Mouse (Mus musculus): Measurements from ENCODE around the gene Gmeb1.
"Not testable (repeated sequence)": the region's sequence is repeated elsewhere in the genome, so short reads cannot be mapped to it uniquely, and the experiment has no call there.

Gmeb1 gene

GRCm38 (mm10) chr4:132261514-132262357 is at the start of gene Gmeb1:
Gene Gmeb1 (minus strand): TSS chr4:132261602.
- peak; percentile 60 for DNase-seq (ENCODE audit: low read depth, low spot score)

- DNase-seq (ENCODE audit: low read depth, low spot score), result no peak
These were observed 48.6 kb upstream of the Gmeb1 start for GRCm38 (mm10) chr4:132309849-132310472.

DNA sequence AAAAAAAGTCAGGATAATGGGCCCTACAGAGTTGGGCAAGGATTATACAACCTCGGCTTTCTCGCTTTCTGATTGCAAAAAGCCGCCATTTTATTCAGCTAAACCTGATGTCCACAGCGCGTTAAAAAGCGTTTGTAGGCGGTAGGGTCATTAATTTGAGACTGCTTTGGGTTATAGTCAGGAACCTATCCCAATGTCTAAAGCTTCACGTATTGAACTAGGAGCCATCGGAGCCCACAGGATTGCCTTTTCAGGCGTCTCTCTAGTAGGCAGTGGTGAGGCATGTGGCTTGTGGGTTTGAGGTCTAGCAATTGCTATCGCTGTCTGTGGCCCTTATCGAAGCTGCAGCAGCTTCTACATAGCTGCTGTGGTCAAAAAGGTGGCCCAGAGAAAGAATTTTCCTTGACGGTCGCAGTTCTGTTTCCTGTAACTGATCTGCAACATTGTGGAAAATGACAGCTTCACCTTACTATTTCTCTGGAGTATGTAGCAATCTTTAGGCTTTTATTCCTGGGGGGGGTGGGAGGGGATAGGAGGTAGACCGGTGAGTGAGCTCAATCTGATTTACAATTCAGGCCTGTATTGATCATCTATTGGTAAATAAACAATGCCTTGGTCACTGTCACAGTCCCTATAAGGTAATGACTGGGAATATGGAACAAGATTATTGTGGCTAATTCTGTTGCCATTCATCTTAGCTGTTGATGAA is 47.9 kb upstream of the Gmeb1 start:
- no peak for DNase-seq (ENCODE audit: low read depth, low spot score)

DNA sequence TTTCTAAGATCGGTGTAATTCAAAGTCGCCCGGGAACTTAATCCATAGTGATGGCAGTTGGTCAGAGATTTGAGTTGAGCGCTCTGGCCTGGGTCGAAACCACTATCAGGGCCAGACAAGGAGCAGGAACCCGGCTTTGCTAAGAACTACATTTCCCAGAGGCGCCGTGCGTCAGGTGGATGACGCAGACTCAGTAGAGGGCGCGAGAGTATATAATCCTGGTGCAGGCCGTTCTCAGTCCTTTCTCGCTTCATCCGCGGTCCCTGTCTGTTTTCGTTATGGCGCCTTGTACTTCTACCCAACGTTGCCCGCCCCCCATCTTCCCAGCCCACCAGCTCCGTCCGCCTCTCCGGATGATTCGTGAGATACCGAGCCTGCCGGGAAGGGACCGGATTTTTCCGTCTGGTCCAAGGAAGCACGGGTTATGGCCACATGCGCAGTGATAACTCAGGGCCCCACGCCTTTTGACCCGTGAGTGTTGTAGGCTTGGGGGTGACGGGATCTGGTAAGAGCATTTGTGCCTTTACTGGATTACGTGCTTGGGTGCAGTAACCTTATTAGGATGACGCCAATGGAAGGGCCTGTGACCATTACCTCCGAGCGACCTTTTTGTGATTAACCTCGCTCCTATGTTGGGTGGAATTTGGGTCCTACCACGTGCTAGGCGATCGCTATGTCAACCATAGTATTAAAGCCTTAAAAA is 47.2 kb upstream of the Gmeb1 start:
- DNase-seq (ENCODE audit: low read depth, low spot score), result peak; percentile 86

GRCm38 (mm10) chr4:132306004-132306403 is 44.6 kb upstream of the Gmeb1 start:
- DNase-seq (ENCODE audit: low read depth, low spot score), result no peak

DNA sequence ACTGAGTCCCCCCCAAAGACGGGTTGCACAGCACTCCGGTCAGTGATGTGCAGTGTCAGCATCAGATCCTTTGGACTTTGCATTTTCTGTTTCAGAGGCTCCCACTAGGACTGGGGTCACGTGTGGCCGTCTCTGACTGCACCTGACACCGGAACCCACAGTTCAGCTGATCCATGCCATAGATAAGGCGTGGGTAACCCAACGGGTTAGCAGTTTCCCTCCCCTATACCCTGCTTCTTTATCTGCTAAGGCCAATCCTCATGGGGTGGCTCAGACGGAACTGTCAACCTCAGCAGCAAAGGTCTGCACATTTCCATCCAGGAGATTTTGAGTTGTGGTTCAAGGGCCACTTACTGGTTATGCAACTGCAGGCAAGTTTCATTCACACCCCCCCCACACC is 43.9 kb upstream of the Gmeb1 start:
- DNase-seq (ENCODE audit: low read depth, low spot score), result no peak

- not testable (repeated sequence) for DNase-seq (ENCODE audit: low read depth, low spot score)
These were observed 42.1 kb upstream of the Gmeb1 start for GRCm38 (mm10) chr4:132303484-132303883.

DNA sequence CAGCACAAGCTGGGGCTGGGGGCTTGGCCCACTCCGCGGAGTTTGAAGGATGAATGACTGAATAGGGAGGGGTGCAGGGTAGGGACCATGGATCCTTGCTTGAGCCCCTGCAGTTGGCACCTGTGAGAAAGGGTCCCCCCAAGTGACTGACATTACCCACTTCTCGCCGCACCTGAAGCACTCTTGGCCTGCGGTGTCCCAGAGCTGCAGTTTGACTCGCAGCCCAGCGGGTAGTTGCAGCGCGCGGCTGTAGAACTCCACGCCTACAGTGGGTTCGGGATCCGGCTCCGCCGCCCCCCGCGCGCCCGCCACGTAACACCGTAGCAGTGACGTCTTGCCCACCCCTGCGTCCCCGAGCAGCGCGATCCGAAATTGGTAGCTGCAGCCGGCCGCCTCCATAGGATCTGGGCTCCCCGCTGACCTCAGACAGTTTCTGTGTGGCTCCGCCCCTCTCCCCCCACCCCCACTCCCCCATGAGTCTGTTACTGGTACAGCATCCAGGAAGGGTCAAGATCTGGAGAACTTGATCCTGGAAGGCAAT is 41.6 kb upstream of the Gmeb1 start, which contains the start of gene Rab42:
Gene Rab42, minus strand, starts transcription at position 447 of the 541 bp plus-strand sequence.
- no peak for DNase-seq (ENCODE audit: low read depth, low spot score)

- DNase-seq (ENCODE audit: low read depth, low spot score), result no peak
These were observed 40.9 kb upstream of the Gmeb1 start for GRCm38 (mm10) chr4:132301965-132302938.

DNA sequence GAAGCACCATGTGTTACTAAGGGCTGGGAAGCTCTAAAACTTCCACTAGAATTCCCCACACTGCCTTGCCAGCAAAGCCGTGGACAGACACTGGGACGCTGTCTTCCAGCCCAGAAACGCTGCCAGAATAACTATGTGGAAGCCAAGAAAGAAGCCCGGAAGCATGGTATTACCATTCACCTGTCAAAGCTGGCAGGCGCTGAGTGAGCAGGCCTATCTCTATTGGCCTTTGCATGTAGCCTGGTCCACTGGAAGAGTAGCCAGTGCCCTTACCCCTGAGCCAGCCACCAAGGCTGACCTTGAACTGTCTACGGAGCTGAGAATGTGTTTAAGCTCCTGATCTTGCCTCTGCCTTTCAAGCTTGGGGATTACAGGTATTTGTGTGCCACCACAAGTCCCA is 40.1 kb upstream of the Gmeb1 start:
- no peak for DNase-seq (ENCODE audit: low read depth, low spot score)

DNA sequence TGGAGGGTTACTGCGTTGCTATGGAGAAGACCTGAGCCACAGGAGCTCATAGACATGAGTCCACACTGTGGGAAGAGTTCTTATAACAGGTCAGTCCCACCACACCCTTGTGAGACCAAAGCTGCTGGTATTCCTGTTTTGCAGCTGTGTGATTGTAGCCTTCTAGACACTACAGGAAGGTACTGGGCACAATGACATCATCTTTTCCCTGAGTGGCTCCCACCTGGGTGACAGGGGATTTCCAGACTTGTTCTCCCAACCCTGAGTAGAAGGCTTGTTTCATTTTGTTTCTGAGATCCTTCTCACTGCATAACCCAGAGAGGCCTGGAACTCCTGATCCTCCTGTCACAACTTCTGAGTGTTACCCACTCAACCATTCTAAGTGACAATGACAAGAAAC is 38.4 kb upstream of the Gmeb1 start:
- no peak for DNase-seq (ENCODE audit: low read depth, low spot score)

- DNase-seq (ENCODE audit: low read depth, low spot score), result no peak
These were observed 34.4 kb upstream of the Gmeb1 start for GRCm38 (mm10) chr4:132295696-132296390.

DNA sequence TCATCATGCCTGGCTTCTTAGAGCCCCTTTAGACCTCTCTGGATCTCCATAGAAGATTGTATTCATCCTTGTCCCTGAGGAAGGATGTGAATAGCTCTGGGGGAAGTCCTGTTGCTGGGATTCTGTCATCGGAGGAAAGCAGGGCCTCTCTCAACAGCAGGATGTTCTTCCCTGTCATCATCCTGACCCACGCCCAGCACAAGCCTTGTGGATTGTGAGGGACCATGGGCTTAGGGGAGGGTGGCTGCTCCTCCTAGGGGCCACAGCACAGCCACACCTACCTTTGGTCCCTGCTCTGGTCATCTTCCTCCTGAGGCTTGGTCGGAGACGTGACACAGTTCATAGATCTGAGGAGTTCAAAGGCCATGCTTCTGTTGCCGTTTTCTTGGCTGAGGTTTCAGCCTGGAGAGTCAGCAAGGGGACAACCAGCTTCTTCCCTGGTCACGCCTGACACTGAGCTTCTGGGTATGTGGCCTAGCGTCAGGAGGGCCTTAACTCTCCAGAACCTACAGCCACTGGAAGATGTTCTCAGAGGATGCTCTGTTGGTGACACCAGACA is 32.4 kb upstream of the Gmeb1 start:
- no peak for DNase-seq (ENCODE audit: low read depth, low spot score)

GRCm38 (mm10) chr4:132292988-132293387 is 31.6 kb upstream of the Gmeb1 start:
- DNase-seq (ENCODE audit: low read depth, low spot score), result no peak

GRCm38 (mm10) chr4:132291624-132292335 is 30.4 kb upstream of the Gmeb1 start:
- DNase-seq (ENCODE audit: low read depth, low spot score), result no peak

GRCm38 (mm10) chr4:132291056-132291455 is 29.7 kb upstream of the Gmeb1 start:
- no peak for DNase-seq (ENCODE audit: low read depth, low spot score)

DNA sequence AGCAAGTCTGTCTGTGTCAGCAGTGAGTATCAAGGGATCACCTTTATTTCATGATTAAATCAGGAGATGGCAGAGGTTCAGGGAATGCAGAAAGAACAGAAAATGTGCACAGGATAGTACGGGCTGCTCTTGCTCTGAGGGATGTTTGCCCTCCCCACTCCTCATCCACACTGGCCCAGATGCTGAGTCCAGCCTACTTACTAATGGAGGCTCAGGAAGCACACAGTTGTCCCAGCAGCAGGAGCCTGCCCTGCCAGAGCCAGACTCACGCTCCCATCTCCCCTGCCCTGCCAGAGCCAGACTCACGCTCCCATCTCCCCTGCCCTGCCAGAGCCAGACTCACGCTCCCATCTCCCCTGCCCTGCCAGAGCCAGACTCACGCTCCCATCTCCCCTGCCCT is 27.4 kb upstream of the Gmeb1 start:
- not testable (repeated sequence) for DNase-seq (ENCODE audit: low read depth, low spot score)

GRCm38 (mm10) chr4:132275949-132276348 is 14.5 kb upstream of the Gmeb1 start:
- no peak for DNase-seq (ENCODE audit: low read depth, low spot score)

Measured in retina, adult 2 months (tissue).